Mouse (Mus musculus) brain, embryonic 18.5 days (tissue): ENCODE results near the gene Csf2rb.
"Not testable (repeated sequence)": the region's sequence is repeated elsewhere in the genome, so short reads cannot be mapped to it uniquely, and the experiment has no call there.

Experiments used
- DNase-seq: peaks from one replicate; pipeline ENCODE4 v3.0.0-alpha.2; 2012; ENCODE audit warnings: low read depth, low spot score

The Csf2rb gene

GRCm38 (mm10) chr15:78327753-78328341, 2.3 kb downstream of the Csf2rb start:
- DNase-seq, result not testable (repeated sequence)

DNA sequence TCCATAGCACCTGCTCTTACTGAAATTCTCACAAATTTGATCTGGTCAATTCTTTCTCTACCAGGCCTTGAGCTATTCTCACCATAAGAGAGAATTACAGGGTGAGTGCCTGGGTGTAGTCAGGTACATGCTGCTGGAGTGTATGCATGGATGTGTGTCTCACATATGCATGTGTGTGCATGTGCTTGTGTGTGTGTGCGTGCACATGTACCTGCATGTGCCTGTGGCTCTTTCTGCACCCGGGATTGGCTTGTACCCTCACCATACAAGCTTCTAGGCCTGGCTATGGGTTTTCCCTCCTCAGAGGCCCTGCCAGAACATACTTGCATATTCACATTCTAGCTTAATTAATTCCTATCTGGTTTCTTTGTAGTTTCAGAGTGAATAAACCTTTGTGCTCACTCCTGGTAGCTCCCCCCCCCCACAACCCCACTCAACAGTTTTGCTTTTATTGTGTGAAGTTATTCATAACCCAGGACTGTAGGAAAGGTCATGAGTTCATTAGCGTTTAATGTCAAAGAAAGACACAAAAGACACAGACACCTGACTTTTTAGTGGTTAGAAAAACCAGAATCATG, 3.1 kb downstream of the Csf2rb start:
- DNase-seq, result no peak

DNA sequence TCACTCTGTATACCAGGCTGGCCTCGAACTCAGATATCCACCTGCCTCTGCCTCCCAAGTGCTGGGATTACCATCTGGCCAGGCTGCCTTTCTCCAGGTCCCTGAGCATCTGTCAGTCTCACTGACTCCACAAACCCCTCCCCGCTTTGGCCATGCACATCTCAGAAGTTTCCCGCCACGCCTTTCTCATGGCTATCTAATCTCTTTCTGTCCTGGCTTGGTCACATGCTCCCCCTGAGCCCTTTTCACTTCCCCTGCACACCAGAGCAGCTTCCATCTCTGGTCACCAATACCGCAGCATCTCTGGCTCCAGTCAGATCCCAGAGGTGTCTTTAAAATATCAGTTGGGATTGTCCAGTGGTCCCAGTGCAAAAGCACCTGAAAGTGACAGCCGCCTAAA, 4.4 kb downstream of the Csf2rb start:
- not testable (repeated sequence) for DNase-seq

DNA sequence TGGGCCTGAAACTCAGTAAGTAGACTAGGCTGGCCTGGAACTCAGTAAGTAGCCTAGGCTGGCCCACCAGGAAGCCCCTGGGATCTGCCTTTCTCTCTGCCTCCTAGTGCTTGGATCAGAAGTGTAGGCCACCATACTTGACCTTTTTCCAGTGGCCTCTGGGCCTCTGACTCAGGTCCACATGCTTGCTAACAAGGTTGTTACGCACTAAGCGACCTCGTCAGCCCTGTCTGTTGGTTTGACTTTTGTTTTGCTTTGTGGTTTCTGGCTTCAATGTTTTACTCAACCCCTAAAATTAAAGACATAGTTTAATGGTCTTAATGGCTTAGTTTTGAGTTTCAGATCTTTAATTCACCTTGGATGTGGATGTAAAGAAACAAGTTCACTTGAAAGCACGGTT, 5.2 kb downstream of the Csf2rb start:
- no peak for DNase-seq

DNA sequence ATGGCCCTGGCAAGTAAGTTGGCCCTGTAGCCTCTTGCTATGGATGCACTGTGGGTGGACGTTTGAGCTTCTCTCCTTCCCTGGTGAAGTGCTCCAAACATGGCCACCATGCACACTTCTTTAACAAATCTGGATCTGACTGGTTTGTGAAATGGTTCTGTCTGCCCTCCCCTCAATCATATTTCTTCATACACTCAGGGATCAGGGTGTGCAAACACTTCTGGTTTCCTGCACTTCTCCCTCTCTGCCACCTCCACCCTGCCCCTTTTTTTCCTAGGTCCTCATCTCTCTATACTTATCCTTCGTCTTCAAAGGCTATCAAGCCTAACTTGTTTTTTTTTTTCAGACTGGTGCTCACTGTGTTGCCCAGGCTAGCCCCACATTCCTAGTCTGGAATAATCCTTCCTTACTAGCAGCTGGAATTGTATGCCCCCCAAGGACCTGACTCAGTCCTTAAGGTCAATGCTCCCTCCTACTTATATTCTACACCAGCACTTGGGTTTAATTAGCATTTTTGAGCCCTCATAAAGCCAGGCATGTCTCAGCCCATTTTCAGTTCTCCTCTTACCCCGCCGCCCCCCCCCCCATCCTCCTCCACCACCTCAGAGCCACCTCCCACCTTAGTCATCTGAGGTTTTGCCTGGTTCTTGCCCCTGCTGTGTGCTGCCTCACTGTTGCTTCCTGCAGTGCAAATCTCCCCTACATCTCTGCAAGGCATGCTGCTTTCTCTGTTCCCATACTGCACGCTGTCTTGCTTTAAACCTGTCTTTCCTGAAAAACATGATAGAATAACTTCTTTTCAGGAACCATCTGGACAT, 6.2 kb downstream of the Csf2rb start:
- DNase-seq, result no peak

- no peak for DNase-seq
These were observed 7.4 kb downstream of the Csf2rb start for GRCm38 (mm10) chr15:78332981-78333380.

DNA sequence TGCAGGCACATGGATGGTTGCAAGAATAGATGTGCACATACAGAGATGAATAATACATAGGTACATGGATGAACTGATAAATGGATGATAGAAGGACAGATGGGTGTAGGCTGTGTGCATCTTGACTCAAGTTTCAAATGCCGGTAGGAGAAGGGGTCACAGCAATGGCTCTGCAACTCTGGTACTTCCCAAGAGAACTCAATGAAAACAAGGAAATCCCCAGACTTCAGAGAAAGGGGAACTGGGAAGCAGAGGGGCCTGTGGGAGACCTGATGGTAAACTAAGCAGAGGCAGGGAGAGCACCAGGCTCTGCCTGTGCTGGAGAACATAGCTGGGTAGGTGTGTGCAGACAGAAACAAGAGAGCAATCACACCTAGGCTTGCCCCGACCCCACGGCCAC, 8.8 kb downstream of the Csf2rb start:
- no peak for DNase-seq

DNA sequence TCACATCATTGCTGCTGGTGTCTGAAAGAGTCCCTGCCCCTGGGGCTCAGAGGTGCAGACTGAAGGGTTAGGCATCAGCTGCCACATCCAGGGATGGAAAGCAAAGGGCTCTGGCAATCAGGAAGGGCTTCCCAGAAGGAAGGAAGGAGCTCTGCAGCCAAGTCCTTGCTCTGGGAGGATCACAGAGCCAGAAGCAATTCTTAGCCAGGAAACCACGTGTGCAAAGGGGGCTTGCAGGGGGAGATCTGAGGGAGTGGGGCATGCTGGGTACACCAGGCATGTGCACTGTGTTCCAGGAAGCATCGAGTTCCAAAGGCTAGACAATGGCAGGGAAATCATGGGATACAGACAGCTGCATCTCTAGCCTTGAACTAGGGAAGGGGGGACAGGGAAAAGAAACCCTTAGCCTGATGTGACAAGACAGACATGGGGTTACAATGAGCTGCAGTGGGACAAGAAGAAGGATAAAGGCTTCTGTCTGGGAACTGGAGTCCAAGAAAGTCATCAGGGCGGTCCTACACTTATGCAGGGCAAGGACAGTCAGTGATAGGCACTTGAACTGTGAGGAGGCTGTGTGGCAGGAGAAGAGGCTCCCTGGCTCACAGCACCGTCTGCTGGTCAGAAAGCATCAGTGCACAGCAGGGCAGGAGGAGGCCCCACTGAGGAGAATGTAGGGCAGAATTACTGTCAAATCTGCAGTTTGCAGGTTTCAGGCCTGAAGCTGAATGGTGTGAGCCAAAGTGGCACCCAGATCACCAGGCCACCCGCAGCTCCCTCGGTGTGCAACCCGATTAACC, 14.3 kb downstream of the Csf2rb start:
- not testable (repeated sequence) for DNase-seq

DNA sequence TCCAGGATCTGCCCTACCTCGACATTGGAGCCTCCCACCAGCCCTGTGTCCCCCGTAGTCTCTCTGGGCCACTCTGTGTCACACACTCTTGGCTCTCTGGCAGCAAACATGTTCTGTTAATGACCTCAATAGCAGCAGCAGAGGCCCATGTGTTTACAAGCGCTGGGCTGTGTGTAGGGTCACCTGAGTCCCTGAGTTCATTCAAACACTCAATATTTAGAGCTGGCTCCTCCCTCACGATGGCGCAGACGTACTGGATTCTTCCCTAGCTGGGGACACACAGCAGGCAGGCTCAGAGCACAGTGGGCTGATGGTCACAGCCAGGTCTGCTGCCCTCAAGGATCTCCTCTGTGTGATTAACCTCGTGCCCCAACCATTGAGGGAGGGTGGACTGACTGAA, 15.4 kb downstream of the Csf2rb start:
- not testable (repeated sequence) for DNase-seq

- no peak for DNase-seq
These were observed 18.1 kb downstream of the Csf2rb start for GRCm38 (mm10) chr15:78343683-78344082.

DNA sequence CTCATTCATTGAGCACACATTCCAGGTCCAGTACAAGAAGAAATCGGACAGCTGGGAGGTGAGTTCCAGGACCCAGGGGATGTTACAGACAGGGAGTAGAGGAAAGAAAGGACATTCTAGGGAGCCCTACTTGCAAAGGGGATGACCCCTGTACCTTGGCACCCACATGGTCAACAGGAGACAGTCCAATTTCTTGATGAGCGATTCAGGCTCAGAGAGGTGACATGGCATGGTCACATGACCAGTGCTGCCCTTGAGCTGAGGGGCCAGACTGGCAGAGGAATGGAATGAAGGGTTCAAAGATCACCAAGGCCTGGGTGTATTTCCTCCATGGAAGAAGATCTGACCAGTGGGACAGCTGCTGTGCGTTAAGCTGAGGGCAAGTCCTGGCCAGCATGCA, 19.0 kb downstream of the Csf2rb start:
- DNase-seq, result no peak

- DNase-seq, result no peak
These were observed 26.1 kb downstream of the Csf2rb start for GRCm38 (mm10) chr15:78351586-78352165.

- no peak for DNase-seq
These were observed 29.4 kb downstream of the Csf2rb start for GRCm38 (mm10) chr15:78354958-78355357.

- DNase-seq, result no peak
These were observed 30.0 kb downstream of the Csf2rb start for GRCm38 (mm10) chr15:78355548-78355947.

DNA sequence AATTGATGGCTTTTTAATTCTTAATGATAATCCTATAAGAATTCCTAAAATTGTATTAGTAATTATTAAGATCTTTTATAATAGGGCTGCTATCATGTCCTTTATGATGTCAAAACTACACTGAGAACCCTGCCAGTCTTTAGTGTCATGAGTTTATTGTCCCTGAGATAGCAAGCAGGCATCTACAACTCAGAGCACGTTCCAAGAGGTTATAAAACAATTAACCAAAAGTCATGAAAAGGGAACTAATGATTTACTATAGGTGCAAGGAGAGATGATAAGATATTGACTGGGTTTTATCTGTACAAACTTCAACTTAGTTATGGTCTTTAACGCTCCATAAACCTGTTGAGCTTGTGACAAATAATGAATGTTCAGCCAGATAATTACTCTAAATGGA, 40.4 kb downstream of the Csf2rb start:
- no peak for DNase-seq

DNA sequence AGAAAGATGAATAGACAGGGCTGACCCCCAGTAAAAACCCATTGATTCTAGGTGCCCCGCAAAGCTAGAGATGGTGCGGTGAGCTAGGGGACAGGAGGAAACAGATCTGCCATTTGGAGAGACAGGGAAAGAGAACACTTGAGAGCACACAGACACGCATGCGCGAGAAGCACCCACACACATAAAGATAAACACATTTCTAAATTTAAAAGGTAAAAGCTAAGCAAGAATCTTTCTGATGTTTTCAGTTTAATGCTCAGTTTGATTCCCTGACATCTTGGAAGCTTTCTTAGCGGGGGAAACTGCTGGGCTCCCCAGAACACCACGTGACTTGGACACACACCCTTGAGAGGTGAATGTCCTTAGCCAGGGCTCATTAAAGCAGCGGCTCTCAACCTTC, 41.3 kb downstream of the Csf2rb start:
- no peak for DNase-seq

DNA sequence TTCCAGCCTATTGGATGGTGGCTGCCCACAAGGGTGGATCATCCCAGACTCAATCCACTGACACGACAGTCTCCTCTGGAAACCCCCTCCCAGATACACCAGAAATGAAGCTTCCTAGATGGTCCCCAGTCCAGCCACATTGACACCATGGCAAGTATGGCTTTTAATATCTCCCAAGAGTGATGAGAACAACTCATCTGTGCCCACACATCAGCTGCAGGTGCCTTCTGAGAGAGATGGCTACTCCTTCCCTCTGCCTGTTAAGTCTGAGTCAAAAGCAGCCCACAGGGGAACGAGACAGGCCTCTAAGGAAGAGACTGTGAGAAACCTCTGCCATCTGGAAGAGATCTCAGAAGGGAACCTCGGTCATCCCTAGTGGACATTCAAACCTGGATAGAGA, 42.3 kb downstream of the Csf2rb start:
- DNase-seq, result no peak

GRCm38 (mm10) chr15:78368926-78369346, 43.4 kb downstream of the Csf2rb start:
- DNase-seq, result no peak

GRCm38 (mm10) chr15:78369641-78370040, 44.1 kb downstream of the Csf2rb start:
- DNase-seq, result no peak

DNA sequence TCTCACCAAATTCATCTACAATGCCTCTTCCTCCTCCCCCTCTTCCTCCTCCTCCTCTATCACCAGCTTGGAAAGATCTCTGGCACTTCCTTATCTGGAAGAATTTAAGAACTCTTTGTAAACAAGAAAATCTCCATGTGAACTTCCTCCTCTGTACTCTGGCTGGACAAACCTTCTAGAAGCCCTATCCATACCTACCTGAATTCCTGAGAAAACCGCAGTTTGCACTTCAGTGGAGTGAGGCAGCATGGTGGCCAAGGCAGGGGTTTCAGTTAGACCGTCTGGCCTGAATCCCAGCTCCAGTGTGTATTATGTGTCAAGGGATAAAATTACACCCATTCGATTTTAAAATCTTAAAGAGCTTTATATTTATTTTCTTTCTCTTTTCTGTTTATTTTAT, 47.2 kb downstream of the Csf2rb start:
- no peak for DNase-seq

DNA sequence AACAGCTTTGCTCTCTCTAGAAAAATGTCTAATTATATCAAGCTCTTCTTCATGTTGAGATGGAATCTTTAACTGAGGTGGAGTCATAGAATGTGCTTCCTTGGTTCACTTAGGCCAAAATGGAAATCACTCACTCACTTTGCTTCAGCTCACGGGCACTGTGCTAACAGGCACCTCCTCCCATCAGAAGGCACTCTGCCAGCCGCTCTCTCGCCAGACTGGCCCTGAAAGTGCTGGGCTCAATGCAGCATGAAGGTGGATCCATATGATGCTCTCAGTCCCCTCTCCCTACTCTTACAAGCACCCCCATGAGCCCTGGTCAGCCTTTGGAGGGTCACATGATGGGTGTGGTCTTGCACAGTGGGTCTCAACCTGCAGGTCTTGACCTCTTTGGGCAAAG, 48.7 kb downstream of the Csf2rb start:
- DNase-seq, result no peak

DNA sequence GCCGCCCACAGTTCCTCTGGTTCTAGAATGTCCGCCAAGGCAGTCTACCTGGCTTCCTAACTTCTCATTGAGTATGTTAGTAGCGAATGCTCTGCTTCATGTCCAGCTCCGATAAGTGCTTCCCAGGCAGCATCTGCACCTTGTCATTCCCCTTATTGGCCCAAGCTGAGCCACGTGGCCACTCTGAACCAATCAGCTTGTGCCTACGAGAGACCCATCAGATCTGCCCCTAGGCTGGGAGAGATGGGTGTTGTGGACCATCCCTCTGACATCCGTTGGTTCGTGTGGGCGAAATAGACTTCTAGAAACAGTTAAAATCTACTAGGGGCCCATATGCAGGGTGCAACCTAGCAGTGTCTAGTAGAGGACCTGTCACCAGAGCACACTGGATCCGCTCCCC, 52.3 kb downstream of the Csf2rb start:
- no peak for DNase-seq
